Mouse (Mus musculus): ENCODE measurements around the gene Dtnb. TPM values are rescaled to one million over a fixed set of nuclear protein-coding genes. Genes with fewer than 3 reads are reported as not detected.

The Dtnb gene
- polyA plus RNA-seq, 1 experiment from 2014 or later = 32.6 TPM

GRCm38 (mm10) chr12:3546781-3547180, 25.4 kb upstream of the Dtnb start:
- Histone ChIP-seq H3K4me2 (ENCODE audit: low read length) (no peak overlapping the region), H3K9me3 (ENCODE audit: control insufficient read depth, low read length) (no peaks in the 10 kb centered on the region), H3K27me3 (replicated peaks; ENCODE audit: control insufficient read depth, insufficient read depth, low read length) (no peaks in the 10 kb centered on the region), H3K9ac (ENCODE audit: low read length) (no peak overlapping the region), H3K4me1 (replicated peaks; ENCODE audit: control insufficient read depth, insufficient read depth, low read length) (no peaks in the 10 kb centered on the region), H3K36me3 (ENCODE audit: control insufficient read depth, insufficient read depth, low read length) (no peaks in the 10 kb centered on the region), H3K27ac (ENCODE audit: low read depth) (no peak overlapping the region), H3K4me3 (ENCODE audit: low read depth, low read length) (no peak overlapping the region)
- DNase-seq (ENCODE audit: low spot score) (no peak), ATAC-seq (replicated peaks; ENCODE audit: low FRiP score, low TSS enrichment, low read depth) (no peak)
- 50% methylated on average over 6 of the region's 6 CpGs for WGBS

- H3K9ac ChIP-seq (ENCODE audit: low read length) = no peak overlapping the region
- H3K4me1 ChIP-seq (replicated peaks; ENCODE audit: control insufficient read depth, insufficient read depth, low read length) = no peaks in the 10 kb centered on the region
- no peaks in the 10 kb centered on the region for H3K27me3 ChIP-seq (replicated peaks; ENCODE audit: control insufficient read depth, insufficient read depth, low read length)
- DNase-seq (ENCODE audit: low spot score) (no peak), ATAC-seq (replicated peaks; ENCODE audit: low FRiP score, low TSS enrichment, low read depth) (no peak)
- H3K9me3 ChIP-seq (ENCODE audit: control insufficient read depth, low read length) = no peaks in the 10 kb centered on the region
- no peak overlapping the region for H3K27ac ChIP-seq (ENCODE audit: low read depth)
- H3K4me3 ChIP-seq (ENCODE audit: low read depth, low read length) = no peak overlapping the region
- 63% methylated on average over 4 of the region's 4 CpGs for WGBS
- no peaks in the 10 kb centered on the region for H3K36me3 ChIP-seq (ENCODE audit: control insufficient read depth, insufficient read depth, low read length)
- H3K4me2 ChIP-seq (ENCODE audit: low read length) = no peak overlapping the region
These were observed 24.7 kb upstream of the Dtnb start for GRCm38 (mm10) chr12:3547506-3547905.

- Histone ChIP-seq H3K4me3 (ENCODE audit: low read depth, low read length) (no peak overlapping the region), H3K27ac (ENCODE audit: low read depth) (no peak overlapping the region), H3K4me2 (ENCODE audit: low read length) (no peak overlapping the region), H3K9ac (ENCODE audit: low read length) (no peak overlapping the region), H3K9me3 (ENCODE audit: control insufficient read depth, low read length) (no peaks in the 10 kb centered on the region), H3K4me1 (replicated peaks; ENCODE audit: control insufficient read depth, insufficient read depth, low read length) (no peaks in the 10 kb centered on the region), H3K36me3 (ENCODE audit: control insufficient read depth, insufficient read depth, low read length) (no peaks in the 10 kb centered on the region), H3K27me3 (replicated peaks; ENCODE audit: control insufficient read depth, insufficient read depth, low read length) (no peaks in the 10 kb centered on the region)
- ATAC-seq (replicated peaks; ENCODE audit: low FRiP score, low TSS enrichment, low read depth) (no peak), DNase-seq (ENCODE audit: low spot score) (no peak)
- 59% methylated on average over 3 of the region's 3 CpGs for WGBS
These were observed 24.3 kb upstream of the Dtnb start for GRCm38 (mm10) chr12:3547911-3548310.

GRCm38 (mm10) chr12:3548582-3549211, 23.5 kb upstream of the Dtnb start:
- DNase-seq (ENCODE audit: low spot score) (no peak), ATAC-seq (replicated peaks; ENCODE audit: low FRiP score, low TSS enrichment, low read depth) (no peak)
- Histone ChIP-seq H3K9me3 (ENCODE audit: control insufficient read depth, low read length) (no peaks in the 10 kb centered on the region), H3K4me3 (ENCODE audit: low read depth, low read length) (no peak overlapping the region), H3K9ac (ENCODE audit: low read length) (no peak overlapping the region), H3K4me1 (replicated peaks; ENCODE audit: control insufficient read depth, insufficient read depth, low read length) (no peaks in the 10 kb centered on the region), H3K36me3 (ENCODE audit: control insufficient read depth, insufficient read depth, low read length) (no peaks in the 10 kb centered on the region), H3K27ac (ENCODE audit: low read depth) (no peak overlapping the region), H3K4me2 (ENCODE audit: low read length) (no peak overlapping the region), H3K27me3 (replicated peaks; ENCODE audit: control insufficient read depth, insufficient read depth, low read length) (no peaks in the 10 kb centered on the region)
- WGBS = 44% methylated on average over 5 of the region's 5 CpGs

- ATAC-seq (replicated peaks; ENCODE audit: low FRiP score, low TSS enrichment, low read depth) = no peak
- H3K36me3 ChIP-seq (ENCODE audit: control insufficient read depth, insufficient read depth, low read length) = no peaks in the 10 kb centered on the region
- H3K4me1 ChIP-seq (replicated peaks; ENCODE audit: control insufficient read depth, insufficient read depth, low read length) = no peaks in the 10 kb centered on the region
- no peaks in the 10 kb centered on the region for H3K9me3 ChIP-seq (ENCODE audit: control insufficient read depth, low read length)
- no peak for DNase-seq (ENCODE audit: low spot score)
- no peaks in the 10 kb centered on the region for H3K27me3 ChIP-seq (replicated peaks; ENCODE audit: control insufficient read depth, insufficient read depth, low read length)
- WGBS = 17% methylated on average over 13 of the region's 13 CpGs
- no peak overlapping the region for H3K27ac ChIP-seq (ENCODE audit: low read depth)
- no peak overlapping the region for H3K9ac ChIP-seq (ENCODE audit: low read length)
- no peak overlapping the region for H3K4me3 ChIP-seq (ENCODE audit: low read depth, low read length)
- H3K4me2 ChIP-seq (ENCODE audit: low read length) = no peak overlapping the region
These were observed 21.9 kb upstream of the Dtnb start for GRCm38 (mm10) chr12:3550280-3550679.

GRCm38 (mm10) chr12:3557414-3558319, 14.5 kb upstream of the Dtnb start:
- ATAC-seq (replicated peaks; ENCODE audit: low FRiP score, low TSS enrichment, low read depth) = no peak
- no peaks in the 10 kb centered on the region for H3K36me3 ChIP-seq (ENCODE audit: control insufficient read depth, insufficient read depth, low read length)
- H3K4me1 ChIP-seq (replicated peaks; ENCODE audit: control insufficient read depth, insufficient read depth, low read length) = no peaks in the 10 kb centered on the region
- H3K4me3 ChIP-seq (ENCODE audit: low read depth, low read length) = no peak overlapping the region
- no peak overlapping the region for H3K27ac ChIP-seq (ENCODE audit: low read depth)
- H3K9me3 ChIP-seq (ENCODE audit: control insufficient read depth, low read length) = no peaks in the 10 kb centered on the region
- no peak overlapping the region for H3K9ac ChIP-seq (ENCODE audit: low read length)
- no peak for DNase-seq (ENCODE audit: low spot score)
- 44% methylated on average over 9 of the region's 9 CpGs for WGBS
- no peak overlapping the region for H3K4me2 ChIP-seq (ENCODE audit: low read length)
- H3K27me3 ChIP-seq (replicated peaks; ENCODE audit: control insufficient read depth, insufficient read depth, low read length) = no peaks in the 10 kb centered on the region

GRCm38 (mm10) chr12:3560596-3560995, 11.6 kb upstream of the Dtnb start:
- Histone ChIP-seq H3K27me3 (replicated peaks; ENCODE audit: control insufficient read depth, insufficient read depth, low read length) (no peaks in the 10 kb centered on the region), H3K36me3 (ENCODE audit: control insufficient read depth, insufficient read depth, low read length) (no peaks in the 10 kb centered on the region), H3K9ac (ENCODE audit: low read length) (no peak overlapping the region), H3K4me1 (replicated peaks; ENCODE audit: control insufficient read depth, insufficient read depth, low read length) (no peaks in the 10 kb centered on the region), H3K9me3 (ENCODE audit: control insufficient read depth, low read length) (no peaks in the 10 kb centered on the region), H3K27ac (ENCODE audit: low read depth) (no peak overlapping the region), H3K4me3 (ENCODE audit: low read depth, low read length) (no peak overlapping the region), H3K4me2 (ENCODE audit: low read length) (no peak overlapping the region)
- WGBS = 19% methylated on average over 1 of the region's 1 CpGs
- ATAC-seq (replicated peaks; ENCODE audit: low FRiP score, low TSS enrichment, low read depth) (no peak), DNase-seq (ENCODE audit: low spot score) (peak; percentile 60)

GRCm38 (mm10) chr12:3561032-3561431, 11.1 kb upstream of the Dtnb start:
- no peaks in the 10 kb centered on the region for H3K27me3 ChIP-seq (replicated peaks; ENCODE audit: control insufficient read depth, insufficient read depth, low read length)
- H3K9me3 ChIP-seq (ENCODE audit: control insufficient read depth, low read length) = no peaks in the 10 kb centered on the region
- no peaks in the 10 kb centered on the region for H3K4me1 ChIP-seq (replicated peaks; ENCODE audit: control insufficient read depth, insufficient read depth, low read length)
- no peaks in the 10 kb centered on the region for H3K36me3 ChIP-seq (ENCODE audit: control insufficient read depth, insufficient read depth, low read length)
- no peak overlapping the region for H3K4me2 ChIP-seq (ENCODE audit: low read length)
- DNase-seq (ENCODE audit: low spot score) = no peak
- no peak overlapping the region for H3K27ac ChIP-seq (ENCODE audit: low read depth)
- H3K4me3 ChIP-seq (ENCODE audit: low read depth, low read length) = no peak overlapping the region
- no peak for ATAC-seq (replicated peaks; ENCODE audit: low FRiP score, low TSS enrichment, low read depth)
- H3K9ac ChIP-seq (ENCODE audit: low read length) = no peak overlapping the region
- WGBS = 77% methylated on average over 6 of the region's 6 CpGs
